Mouse (Mus musculus) CH12.LX (cell line): ENCODE results near the gene Emc8. TPM values are rescaled to one million over a fixed set of nuclear protein-coding genes. Genes with fewer than 3 reads are reported as not detected.

Experiments used
- DNase-seq: peaks from one replicate; pipeline ENCODE4 v3.0.0-alpha.2; 2013; ENCODE audit errors: extremely low read depth
- H3K27ac ChIP-seq: 2 replicates; pipeline ENCODE4 v1.5.1; 2012; ENCODE audit warnings: low read depth, mild to moderate bottlenecking, control low read depth, moderate library complexity; ENCODE audit not compliant: insufficient read depth
- H3K27me3 ChIP-seq: replicated peaks from 2 replicates; pipeline ENCODE3; 2012; ENCODE audit warnings: inconsistent platforms
- H3K36me3 ChIP-seq, 2 experiments: replicated peaks in 1 of 2; 2 replicates each; pipeline versions ENCODE3 to v1.6.1; 2012; ENCODE audit warnings: inconsistent platforms in 1 of 2, low read length in 1 of 2, mild to moderate bottlenecking in 1 of 2, mixed read lengths in 1 of 2, moderate library complexity in 1 of 2; ENCODE audit not compliant: control insufficient read depth in 1 of 2, insufficient read depth in 1 of 2
- H3K4me1 ChIP-seq, 2 experiments: 2 replicates each; pipeline ENCODE4 v1.6.1; 2012; ENCODE audit warnings: inconsistent platforms in 1 of 2, moderate library complexity in 1 of 2; ENCODE audit not compliant: insufficient read depth in 2 of 2, control insufficient read depth in 1 of 2
- H3K4me2 ChIP-seq: 2 replicates; pipeline ENCODE4 v1.6.1; 2012; ENCODE audit warnings: low read depth, mild to moderate bottlenecking, control low read depth; ENCODE audit not compliant: poor library complexity, insufficient read depth, severe bottlenecking
- H3K4me3 ChIP-seq, 3 experiments: fragments of 150-350 bp in 1 of 3; sonication (generic) in 1 of 3; replicated peaks in 1 of 3; 2 replicates each; pipeline versions ENCODE3 to v1.5.1; 2011 to 2012; ENCODE audit warnings: low read depth in 2 of 3, low read length in 2 of 3, mild to moderate bottlenecking in 2 of 3, moderate library complexity in 2 of 3, control low read depth in 1 of 3, improper control_type of control experiment in 1 of 3, inconsistent platforms in 1 of 3, mixed read lengths in 1 of 3; ENCODE audit not compliant: poor library complexity in 1 of 3
- H3K79me2 ChIP-seq: replicated peaks from 2 replicates; pipeline ENCODE4 v1.6.1; 2012; ENCODE audit warnings: mild to moderate bottlenecking, moderate library complexity; ENCODE audit not compliant: control insufficient read depth, poor library complexity, insufficient read depth, severe bottlenecking; ENCODE audit errors: extremely low read depth
- H3K9ac ChIP-seq: 2 replicates; pipeline ENCODE4 v1.6.1; 2012; ENCODE audit warnings: low read depth, mild to moderate bottlenecking, control low read depth, moderate library complexity; ENCODE audit not compliant: insufficient read depth
- H3K9me3 ChIP-seq: replicated peaks from 2 replicates; pipeline ENCODE3; 2012; ENCODE audit warnings: low read length, inconsistent platforms, mixed read lengths
- BHLHE40 ChIP-seq: IDR thresholded peaks from 2 replicates; pipeline ENCODE4 v1.6.1; 2011; ENCODE audit warnings: mild to moderate bottlenecking, low read depth, low read length, improper control_type of control experiment
- CHD2 ChIP-seq: IDR thresholded peaks from 2 replicates; pipeline ENCODE4 v1.6.1; 2011; ENCODE audit warnings: low read length, improper control_type of control experiment
- CTCF ChIP-seq, 2 experiments: IDR thresholded peaks in 1 of 2; conservative IDR thresholded peaks in 1 of 2; 2 replicates each; pipeline ENCODE4 v1.5.1; 2011 to 2012; ENCODE audit warnings: low read depth in 2 of 2, low read length in 2 of 2, improper control_type of control experiment in 1 of 2, inconsistent platforms in 1 of 2, mild to moderate bottlenecking in 1 of 2, moderate library complexity in 1 of 2
- E2F4 ChIP-seq: IDR thresholded peaks from 2 replicates; pipeline ENCODE4 v1.6.1; 2011; ENCODE audit warnings: low read depth, low read length, improper control_type of control experiment; ENCODE audit not compliant: insufficient replicate concordance
- ELF1 ChIP-seq: IDR thresholded peaks from 2 replicates; pipeline ENCODE4 v1.6.1; 2014; ENCODE audit warnings: low read depth, mild to moderate bottlenecking, inconsistent platforms, low read length, improper control_type of control experiment
- EP300 ChIP-seq: IDR thresholded peaks from 2 replicates; pipeline ENCODE4 v1.6.1; 2011; ENCODE audit warnings: low read length, improper control_type of control experiment
- IRF4 ChIP-seq: IDR thresholded peaks from 2 replicates; pipeline ENCODE4 v1.6.1; 2014; ENCODE audit warnings: low read depth, mild to moderate bottlenecking, inconsistent platforms, low read length, improper control_type of control experiment
- JUN ChIP-seq: IDR thresholded peaks from 2 replicates; pipeline ENCODE4 v1.6.1; 2011; ENCODE audit warnings: low read depth, mild to moderate bottlenecking, low read length, improper control_type of control experiment, moderate library complexity; ENCODE audit not compliant: insufficient read depth
- JUND ChIP-seq: conservative IDR thresholded peaks from 2 replicates; pipeline ENCODE4 v1.6.1; 2011; ENCODE audit warnings: low read depth, low read length, improper control_type of control experiment
- MAX ChIP-seq: IDR thresholded peaks from 2 replicates; pipeline ENCODE4 v1.6.1; 2011; ENCODE audit warnings: low read length, improper control_type of control experiment
- MAZ ChIP-seq: IDR thresholded peaks from 2 replicates; pipeline ENCODE4 v1.6.1; 2012; ENCODE audit warnings: low read depth, mild to moderate bottlenecking, inconsistent platforms, low read length, improper control_type of control experiment, moderate library complexity
- MXI1 ChIP-seq: IDR thresholded peaks from 2 replicates; pipeline ENCODE4 v1.6.1; 2011; ENCODE audit warnings: mild to moderate bottlenecking, low read depth, low read length, improper control_type of control experiment
- NELFE ChIP-seq: IDR thresholded peaks from 2 replicates; pipeline ENCODE4 v1.6.1; 2011; ENCODE audit warnings: low read depth, low read length, improper control_type of control experiment
- PAX5 ChIP-seq: IDR thresholded peaks from 2 replicates; pipeline ENCODE4 v1.6.1; 2012; ENCODE audit warnings: low read length, inconsistent platforms, mixed read lengths
- POLR2A ChIP-seq: IDR thresholded peaks from 2 replicates; pipeline ENCODE4 v1.6.1; 2011; ENCODE audit warnings: low read depth, mild to moderate bottlenecking, improper control_type of control experiment, low read length
- POLR2AphosphoS2 ChIP-seq: IDR thresholded peaks from 2 replicates; pipeline ENCODE4 v1.6.1; 2011; ENCODE audit warnings: low read depth, low read length, improper control_type of control experiment
- RCOR1 ChIP-seq: conservative IDR thresholded peaks from 2 replicates; pipeline ENCODE4 v1.6.1; 2012; ENCODE audit warnings: low read depth, mild to moderate bottlenecking, inconsistent platforms, low read length, improper control_type of control experiment
- TBP ChIP-seq: conservative IDR thresholded peaks from 2 replicates; pipeline ENCODE4 v1.6.1; 2011; ENCODE audit warnings: low read depth, low read length, improper control_type of control experiment
- USF1 ChIP-seq: IDR thresholded peaks from 2 replicates; pipeline ENCODE4 v1.6.1; 2014; ENCODE audit warnings: low read depth, mild to moderate bottlenecking, inconsistent platforms, low read length, improper control_type of control experiment
- USF2 ChIP-seq: conservative IDR thresholded peaks from 2 replicates; pipeline ENCODE4 v1.6.1; 2011; ENCODE audit warnings: low read depth, low read length, improper control_type of control experiment
- ZKSCAN1 ChIP-seq: IDR thresholded peaks from 2 replicates; pipeline ENCODE4 v1.6.1; 2012; ENCODE audit warnings: low read depth, inconsistent platforms, low read length, improper control_type of control experiment, borderline replicate concordance
- ZNF384 ChIP-seq: IDR thresholded peaks from 2 replicates; pipeline ENCODE4 v1.6.1; 2012; ENCODE audit warnings: low read depth, low read length, improper control_type of control experiment, inconsistent platforms
- dilution Hi-C: fragments of 300-500 bp; cut with MboI; formaldehyde crosslinking; loops from 2 replicates; pipeline ENCODE4 v1.14.3; 2020; ENCODE audit warnings: low sequenced_read_pairs; ENCODE audit not compliant: extremely low pct_unique_long_range_greater_than_20kb, extremely low pct_ligation_motif_present
- in situ Hi-C: fragments of 300-500 bp; cut with MboI; formaldehyde crosslinking; loops from 3 replicates; pipeline ENCODE4 v1.14.3; 2019; ENCODE audit warnings: low sequenced_read_pairs, low pct_ligation_motif_present, low pct_unique_long_range_greater_than_20kb, mixed read lengths
- polyA plus RNA-seq: library from polyadenylated mRNA; unstranded; fragments of >175 nt; gene quantifications from 2 replicates; pipeline ENCODE4 v1.2.1, GENCODE M21; 2012; ENCODE audit warnings: low read depth; ENCODE audit not compliant: insufficient read length
- total RNA-seq, 2 experiments: library from RNA; depleted of rRNA; stranded (reverse); fragments of 300-350 nt in 1 of 2; fragments of >200 nt in 1 of 2; gene quantifications; 2 replicates each; pipeline ENCODE4 v1.2.3; 2012 to 2014

Gene Emc8
- total and polyA plus RNA-seq, 3 experiments: 33.4 to 184 (median 113) TPM

DNA sequence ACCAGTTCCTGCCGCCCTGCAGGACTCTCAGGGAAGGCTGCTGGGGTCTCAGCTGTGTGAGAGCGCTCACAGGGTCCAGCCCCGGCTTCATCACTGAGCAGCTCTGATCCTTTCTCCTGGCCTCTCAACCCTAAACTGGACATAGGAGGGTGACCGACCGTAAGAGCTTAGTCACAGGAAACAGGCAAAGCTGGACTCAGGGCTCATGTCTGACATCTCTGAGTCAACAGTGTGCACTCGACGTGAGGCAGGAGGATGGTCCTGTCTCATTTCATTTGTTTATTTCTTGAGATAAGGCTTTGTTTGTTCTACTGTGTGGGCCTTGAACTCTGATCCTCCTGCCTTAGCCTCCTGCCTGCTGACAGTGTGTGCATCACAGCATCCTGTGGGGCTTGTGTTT, 47.9 kb downstream of the Emc8 start:
- TF ChIP-seq JUN (no peak), POLR2AphosphoS2 (no peak), ZKSCAN1 (no peak), EP300 (no peak), MAX (no peak), PAX5 (no peak), ELF1 (no peak), TBP (no peak), IRF4 (no peak), USF1 (no peak), CTCF (conservative IDR thresholded peaks at IDR 0.05 in 1 of 2, IDR thresholded peaks at IDR 0.05 in 1 of 2; ENCODE audit: low read depth in 2 of 2, low read length in 2 of 2) (no peak), E2F4 (no peak), JUND (no peak)
- no peak overlapping the region for H3K9ac ChIP-seq
- dilution Hi-C loops: no loop called here
- no peaks in the 10 kb centered on the region for H3K79me2 ChIP-seq
- peaks cover 0 to 3% of the 10 kb centered on the region in 2 experiments; a peak in 1 of 4 replicates for H3K4me1 ChIP-seq
- H3K27ac ChIP-seq: no peak overlapping the region
- no peak overlapping the region for H3K4me2 ChIP-seq
- no peaks in the 10 kb centered on the region for H3K36me3 ChIP-seq
- H3K4me3 ChIP-seq: no peak overlapping the region
- no peak for DNase-seq
- peaks cover 17% of the 10 kb centered on the region for H3K27me3 ChIP-seq
- in situ Hi-C loops: no loop called here
- H3K9me3 ChIP-seq: no peaks in the 10 kb centered on the region

- in situ Hi-C loops: loop anchor here (10.0 kb wide), 1 partner anchor 435 kb away; no protein-coding TSS in a partner anchor
- Histone ChIP-seq H3K27ac (no peak overlapping the region), H3K9ac (no peak overlapping the region), H3K27me3 (peaks cover 18% of the 10 kb centered on the region), H3K4me1 (peaks cover 0 to 3% of the 10 kb centered on the region in 2 experiments; a peak in 1 of 4 replicates), H3K36me3 (no peaks in the 10 kb centered on the region), H3K79me2 (no peaks in the 10 kb centered on the region), H3K4me3 (no peak overlapping the region), H3K9me3 (no peaks in the 10 kb centered on the region), H3K4me2 (no peak overlapping the region)
- TF ChIP-seq BHLHE40 (no peak), CHD2 (no peak), ELF1 (no peak), ZNF384 (no peak), NELFE (no peak), POLR2A (no peak), MAZ (no peak), USF2 (no peak), MXI1 (no peak), RCOR1 (no peak)
- dilution Hi-C loops: no loop called here
- DNase-seq: no peak
These were observed 48.9 kb downstream of the Emc8 start for GRCm38 (mm10) chr8:120619235-120620180.
